Mouse (Mus musculus) neural tube, embryonic 11.5 days (tissue): Measurements from ENCODE around the gene Prdm8. TPM values are rescaled to one million over a fixed set of nuclear protein-coding genes. Genes with fewer than 3 reads are reported as not detected.
A peak's percentile ranks its signal among the peaks of the same experiment; 100 is the strongest.

ENCODE experiments used
- ATAC-seq: fragments of 200-750 bp; cut with Nextera tagmentation; 2 replicates; pipeline ENCODE4 v1.8.0; 2017; ENCODE audit warnings: moderate number of reproducible peaks, mild to moderate bottlenecking, moderate TSS enrichment, moderate library complexity; ENCODE audit not compliant: insufficient read depth, low FRiP score, low TSS enrichment
- DNase-seq: peaks from one replicate; pipeline ENCODE4 v3.0.0-alpha.2; 2015; ENCODE audit warnings: low spot score
- H3K27ac ChIP-seq: fragments of 300-500 bp; sonication (generic); 2 replicates; pipeline ENCODE4 v1.5.1; 2014; ENCODE audit warnings: low read depth, mild to moderate bottlenecking, low read length
- H3K27me3 ChIP-seq: fragments of 300-500 bp; sonication (generic); 2 replicates; pipeline ENCODE4 v1.6.1; 2014; ENCODE audit warnings: mild to moderate bottlenecking, low read length, mixed read lengths; ENCODE audit not compliant: control insufficient read depth, insufficient read depth
- H3K36me3 ChIP-seq: fragments of 300-500 bp; sonication (generic); 2 replicates; pipeline ENCODE4 v1.6.1; 2014; ENCODE audit warnings: mild to moderate bottlenecking, low read length, moderate library complexity, mixed read lengths; ENCODE audit not compliant: control insufficient read depth, insufficient read depth
- H3K4me1 ChIP-seq: fragments of 300-500 bp; sonication (generic); 2 replicates; pipeline ENCODE4 v1.6.1; 2014; ENCODE audit warnings: low read length, mixed read lengths; ENCODE audit not compliant: control insufficient read depth, insufficient read depth
- H3K4me2 ChIP-seq: fragments of 300-500 bp; sonication (generic); 2 replicates; pipeline ENCODE4 v1.6.1; 2014; ENCODE audit warnings: low read depth, mild to moderate bottlenecking, moderate library complexity
- H3K4me3 ChIP-seq: fragments of 300-500 bp; sonication (generic); 2 replicates; pipeline ENCODE4 v1.5.1; 2014; ENCODE audit warnings: low read depth, low read length
- H3K9ac ChIP-seq: fragments of 300-500 bp; sonication (generic); 2 replicates; pipeline ENCODE4 v1.6.1; 2014; ENCODE audit warnings: mild to moderate bottlenecking, low read length
- H3K9me3 ChIP-seq: fragments of 300-500 bp; sonication (generic); 2 replicates; pipeline ENCODE4 v1.6.1; 2016; ENCODE audit warnings: low read length; ENCODE audit not compliant: control insufficient read depth
- WGBS: fragments of 180-500 bp; shearing (Covaris S2); extraction: QIAGEN DNeasy Blood & Tissue Kit; methylation state at CpG from one replicate; pipeline ENCODE4 v1.1.7; 2014; 5-methylcytosine and 5-hydroxymethylcytosine counted together
- polyA plus RNA-seq: library from polyadenylated mRNA; unstranded; fragments of >200 nt; fragmentation: Nextera tagmentation; extraction: Ambion mirVana; gene quantifications from 2 replicates; pipeline ENCODE4 v1.2.1, GENCODE M21; 2014

Prdm8 gene
- 5.9 and 6.1 TPM in 2 replicates for polyA plus RNA-seq

GRCm38 (mm10) chr5:98167180-98167824 is at the start of gene Prdm8:
Gene Prdm8 (plus strand): TSS chr5:98167198.
- ATAC-seq (peak; percentile 84), DNase-seq (peak; percentile 94)
- H3K4me1 ChIP-seq = peaks cover 26% of the 10 kb centered on the region
- no peaks in the 10 kb centered on the region for H3K36me3 ChIP-seq
- H3K4me2 ChIP-seq = peak within 1 kb of the TSS; percentile 66
- no peak within 1 kb of the TSS for H3K27ac ChIP-seq
- peak within 1 kb of the TSS; percentile 44 for H3K4me3 ChIP-seq
- H3K27me3 ChIP-seq = peaks cover 41% of the 10 kb centered on the region
- under 1% methylated on average over 50 of the region's 51 CpGs for WGBS
- H3K9ac ChIP-seq = peak within 1 kb of the TSS; percentile 47; the same call in 1 of the 2 replicates
- no peaks in the 10 kb centered on the region for H3K9me3 ChIP-seq

DNA sequence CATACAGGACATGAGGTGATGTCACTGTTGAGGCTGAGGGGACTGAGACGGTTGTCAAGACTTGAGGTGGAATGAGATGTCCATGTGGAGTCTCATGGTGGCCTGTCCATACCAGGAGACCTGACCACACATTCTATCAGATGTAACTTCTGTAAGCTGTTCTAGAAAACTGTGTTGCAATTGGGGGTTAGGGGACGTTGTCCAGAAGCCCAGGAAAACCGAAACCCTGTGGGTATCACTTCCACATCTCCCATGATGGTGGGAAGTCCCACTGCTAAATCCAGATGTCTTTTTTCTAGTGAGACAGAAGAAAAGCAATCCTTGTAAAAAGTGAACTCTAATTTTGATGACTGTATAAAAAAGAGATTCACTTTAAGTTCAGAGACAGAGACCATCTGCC is 39.9 kb upstream of the Prdm8 start:
- no peak overlapping the region for H3K4me2 ChIP-seq
- no peak for ATAC-seq
- H3K27me3 ChIP-seq = no peaks in the 10 kb centered on the region
- H3K27ac ChIP-seq = no peak overlapping the region
- WGBS = 90% methylated on average over 3 of the region's 3 CpGs
- H3K9ac ChIP-seq = no peak overlapping the region
- no peaks in the 10 kb centered on the region for H3K9me3 ChIP-seq
- no peaks in the 10 kb centered on the region for H3K36me3 ChIP-seq
- no peak for DNase-seq
- no peak overlapping the region for H3K4me3 ChIP-seq
- no peaks in the 10 kb centered on the region for H3K4me1 ChIP-seq

DNA sequence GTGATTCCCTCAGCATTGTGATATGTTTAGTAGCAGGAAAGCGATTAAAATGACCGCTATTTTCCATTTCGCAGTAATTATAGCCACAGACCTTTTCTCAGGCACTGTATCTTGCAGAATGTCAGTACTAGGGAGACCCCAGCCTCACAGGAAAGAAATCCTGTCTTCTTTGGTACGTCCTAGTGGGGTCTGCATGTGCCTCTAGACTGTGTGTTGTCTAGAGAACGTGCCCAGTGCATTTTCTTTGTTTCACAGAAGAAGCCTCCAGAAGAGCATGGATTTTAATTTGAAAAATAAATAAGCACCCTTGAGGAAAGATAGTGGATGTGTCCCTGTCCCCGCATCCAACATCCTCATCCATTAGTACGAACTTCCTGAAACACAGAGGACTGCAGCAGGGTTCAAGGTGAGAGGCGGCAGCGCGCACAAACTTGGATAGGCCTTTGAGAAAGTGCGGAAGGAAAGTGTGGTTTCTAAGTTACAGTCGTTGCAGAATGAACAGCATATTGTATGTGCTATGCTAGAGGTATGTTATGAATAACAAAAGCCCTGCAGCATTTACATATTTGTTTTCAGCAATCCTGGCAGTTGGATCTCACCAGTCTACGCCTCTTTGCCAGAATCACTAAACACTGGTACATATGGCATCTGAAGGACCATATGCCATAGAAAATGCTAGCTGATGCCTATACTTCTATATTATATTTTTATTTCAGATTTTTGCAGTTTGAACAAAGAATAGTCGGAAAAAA is 28.3 kb upstream of the Prdm8 start:
- Histone ChIP-seq H3K4me3 (no peak overlapping the region), H3K27ac (no peak overlapping the region), H3K4me1 (no peaks in the 10 kb centered on the region), H3K9me3 (no peaks in the 10 kb centered on the region), H3K9ac (no peak overlapping the region), H3K27me3 (no peaks in the 10 kb centered on the region), H3K36me3 (no peaks in the 10 kb centered on the region), H3K4me2 (no peak overlapping the region)
- ATAC-seq (no peak), DNase-seq (no peak)
- WGBS = 86% methylated on average over 14 of the region's 14 CpGs

- H3K4me2 ChIP-seq = no peak overlapping the region
- DNase-seq (no peak), ATAC-seq (no peak)
- H3K27me3 ChIP-seq = no peaks in the 10 kb centered on the region
- no peak overlapping the region for H3K4me3 ChIP-seq
- no peaks in the 10 kb centered on the region for H3K9me3 ChIP-seq
- no peak overlapping the region for H3K27ac ChIP-seq
- H3K4me1 ChIP-seq = no peaks in the 10 kb centered on the region
- no peak overlapping the region for H3K9ac ChIP-seq
- H3K36me3 ChIP-seq = no peaks in the 10 kb centered on the region
- WGBS = 79% methylated on average over 3 of the region's 3 CpGs
Measured at GRCm38 (mm10) chr5:98139297-98139660, 27.7 kb upstream of the Prdm8 start.

DNA sequence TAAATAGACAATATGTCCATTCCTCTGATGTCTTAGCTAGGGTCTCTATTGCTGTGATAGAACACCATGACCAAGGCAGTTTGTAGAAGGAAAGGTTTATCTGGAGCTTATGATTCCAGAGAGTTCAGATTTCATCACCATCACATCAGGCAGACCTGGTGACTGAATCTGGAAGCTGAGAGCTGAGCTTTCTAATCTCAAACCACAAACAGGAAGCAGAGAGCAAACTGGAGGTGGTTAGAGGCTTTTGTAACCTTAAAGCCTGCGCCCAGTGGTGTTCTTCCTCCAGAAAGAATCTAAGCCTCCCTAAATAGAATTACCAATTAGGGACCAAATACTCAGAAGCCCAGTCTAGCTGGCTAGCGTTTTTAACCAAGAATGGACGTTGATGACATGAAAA is 20.1 kb upstream of the Prdm8 start:
- no peaks in the 10 kb centered on the region for H3K9me3 ChIP-seq
- no peak overlapping the region for H3K4me2 ChIP-seq
- ATAC-seq (no peak), DNase-seq (no peak)
- H3K9ac ChIP-seq = no peak overlapping the region
- WGBS = 62% methylated on average over 3 of the region's 3 CpGs
- H3K27ac ChIP-seq = no peak overlapping the region
- no peak overlapping the region for H3K4me3 ChIP-seq
- no peaks in the 10 kb centered on the region for H3K27me3 ChIP-seq
- no peaks in the 10 kb centered on the region for H3K4me1 ChIP-seq
- H3K36me3 ChIP-seq = no peaks in the 10 kb centered on the region

DNA sequence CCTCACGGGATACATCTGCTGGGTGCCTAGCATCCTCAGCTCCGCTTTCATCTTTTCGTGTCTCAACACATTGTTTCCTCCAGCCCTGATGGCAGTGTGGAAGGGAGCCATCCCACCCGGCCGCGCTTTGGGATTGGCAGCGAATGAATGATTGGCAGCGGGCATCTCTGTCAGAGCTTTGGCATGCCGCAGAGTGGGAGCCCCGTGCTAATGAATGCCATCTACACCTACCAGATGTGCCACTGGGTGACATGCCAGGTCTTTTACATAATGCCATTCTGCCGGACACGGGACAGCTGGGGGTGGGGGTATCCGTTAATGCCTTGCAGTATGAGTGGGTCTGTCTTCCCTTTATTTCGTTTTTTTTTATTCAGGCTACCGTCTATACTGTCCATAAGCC is 882 bp upstream of the Prdm8 start:
- Histone ChIP-seq H3K4me2 (peak overlapping the region; percentile 66), H3K4me1 (peaks cover 22% of the 10 kb centered on the region), H3K9ac (no peak overlapping the region), H3K9me3 (no peaks in the 10 kb centered on the region), H3K27me3 (peaks cover 29% of the 10 kb centered on the region), H3K4me3 (no peak overlapping the region), H3K27ac (no peak overlapping the region), H3K36me3 (no peaks in the 10 kb centered on the region)
- DNase-seq (peak; percentile 29), ATAC-seq (no peak)
- WGBS = 2% methylated on average over 15 of the region's 15 CpGs

- H3K9ac ChIP-seq = peak overlapping the region; percentile 15; the same call in 1 of the 2 replicates
- ATAC-seq = no peak
- under 1% methylated on average over 37 of the region's 37 CpGs for WGBS
- peak overlapping the region; percentile 44 for H3K4me3 ChIP-seq
- H3K9me3 ChIP-seq = no peaks in the 10 kb centered on the region
- H3K4me2 ChIP-seq = peak overlapping the region; percentile 66
- peak overlapping the region; percentile 63; the same call in 1 of the 2 replicates for H3K27ac ChIP-seq
- DNase-seq = peak; percentile 57
- no peaks in the 10 kb centered on the region for H3K36me3 ChIP-seq
- peaks cover 54% of the 10 kb centered on the region for H3K27me3 ChIP-seq
- peaks cover 28% of the 10 kb centered on the region for H3K4me1 ChIP-seq
Measured at GRCm38 (mm10) chr5:98168356-98169285, 1.6 kb downstream of the Prdm8 start.
